Mouse (Mus musculus) MEL (cell line): ENCODE measurements around the gene Cand2. TPM values are rescaled to one million over a fixed set of nuclear protein-coding genes. Genes with fewer than 3 reads are reported as not detected.

Experiments
- DNase-seq: peaks from one replicate; pipeline ENCODE4 v3.0.0; 2011; ENCODE audit warnings: low read depth, low spot score
- H3K27ac ChIP-seq: 2 replicates; pipeline ENCODE4 v1.5.1; 2012; ENCODE audit warnings: low read depth, mild to moderate bottlenecking, control low read depth, low read length, moderate library complexity; ENCODE audit not compliant: control insufficient read depth
- H3K27me3 ChIP-seq, 2 experiments: fragments of 150-350 bp in 1 of 2; sonication (generic) in 1 of 2; 2 replicates each; pipeline ENCODE4 v1.6.1; 2012; ENCODE audit warnings: low read length in 2 of 2, mild to moderate bottlenecking in 2 of 2, improper control_type of control experiment in 1 of 2, moderate library complexity in 1 of 2; ENCODE audit not compliant: insufficient read depth in 2 of 2, control insufficient read depth in 1 of 2
- H3K36me3 ChIP-seq, 2 experiments: 2 replicates each; pipeline ENCODE4 v1.6.1; 2012 to 2014; ENCODE audit warnings: low read length in 2 of 2, improper control_type of control experiment in 1 of 2, inconsistent platforms in 1 of 2, mild to moderate bottlenecking in 1 of 2; ENCODE audit not compliant: insufficient read depth in 2 of 2, control insufficient read depth in 1 of 2
- H3K4me1 ChIP-seq, 2 experiments: fragments of 150-350 bp in 1 of 2; sonication (generic) in 1 of 2; 2 replicates each; pipeline ENCODE4 v1.6.1; 2012; ENCODE audit warnings: low read length in 2 of 2, improper control_type of control experiment in 1 of 2, mild to moderate bottlenecking in 1 of 2; ENCODE audit not compliant: insufficient read depth in 2 of 2, control insufficient read depth in 1 of 2
- H3K4me3 ChIP-seq, 2 experiments: fragments of 150-350 bp in 1 of 2; sonication (generic) in 1 of 2; 2 replicates each; pipeline ENCODE4 v1.5.1; 2012; ENCODE audit warnings: low read depth in 2 of 2, low read length in 2 of 2, mild to moderate bottlenecking in 2 of 2, moderate library complexity in 2 of 2, control low read depth in 1 of 2, improper control_type of control experiment in 1 of 2; ENCODE audit not compliant: control insufficient read depth in 1 of 2, insufficient read depth in 1 of 2
- H3K79me2 ChIP-seq: 2 replicates; pipeline ENCODE4 v1.6.1; 2012; ENCODE audit warnings: mild to moderate bottlenecking, low read length, moderate library complexity; ENCODE audit not compliant: control insufficient read depth, poor library complexity, insufficient read depth
- H3K9ac ChIP-seq: 2 replicates; pipeline ENCODE4 v1.6.1; 2012; ENCODE audit warnings: low read depth, mild to moderate bottlenecking, control low read depth, low read length, moderate library complexity; ENCODE audit not compliant: control insufficient read depth, poor library complexity, severe bottlenecking
- H3K9me3 ChIP-seq: fragments of 150-350 bp; sonication (generic); replicated peaks from 2 replicates; pipeline ENCODE4 v1.6.1; 2012; ENCODE audit warnings: mild to moderate bottlenecking, low read length, improper control_type of control experiment, moderate library complexity; ENCODE audit not compliant: insufficient read depth
- CHD2 ChIP-seq: IDR thresholded peaks from 2 replicates; pipeline ENCODE4 v1.6.1; 2011; ENCODE audit warnings: low read length, improper control_type of control experiment
- CTCF ChIP-seq, 3 experiments: IDR thresholded peaks in 2 of 3; conservative IDR thresholded peaks in 1 of 3; 2 replicates each; pipeline ENCODE4 v1.5.1; 2011 to 2012; ENCODE audit warnings: low read length in 3 of 3, low read depth in 2 of 3, mild to moderate bottlenecking in 2 of 3, improper control_type of control experiment in 1 of 3, inconsistent platforms in 1 of 3, mixed read lengths in 1 of 3, moderate library complexity in 1 of 3; ENCODE audit not compliant: control insufficient read depth in 1 of 3, insufficient read depth in 1 of 3, poor library complexity in 1 of 3, severe bottlenecking in 1 of 3
- ELF1 ChIP-seq: IDR thresholded peaks from 2 replicates; pipeline ENCODE4 v1.6.1; 2014; ENCODE audit warnings: low read depth, mild to moderate bottlenecking, inconsistent platforms, low read length, improper control_type of control experiment, moderate library complexity
- GATA1 ChIP-seq: IDR thresholded peaks from 2 replicates; pipeline ENCODE4 v1.6.1; 2011; ENCODE audit warnings: low read depth, low read length, improper control_type of control experiment
- HCFC1 ChIP-seq: IDR thresholded peaks from 2 replicates; pipeline ENCODE4 v1.6.1; 2012; ENCODE audit warnings: low read depth, mild to moderate bottlenecking, inconsistent platforms, low read length, improper control_type of control experiment, moderate library complexity
- MAX ChIP-seq: IDR thresholded peaks from 2 replicates; pipeline ENCODE4 v1.6.1; 2011; ENCODE audit warnings: low read length, improper control_type of control experiment
- MEF2A ChIP-seq: IDR thresholded peaks from 2 replicates; pipeline ENCODE4 v1.6.1; 2014; ENCODE audit warnings: low read depth, mild to moderate bottlenecking, inconsistent platforms, low read length, improper control_type of control experiment; ENCODE audit not compliant: poor library complexity, insufficient replicate concordance, severe bottlenecking; ENCODE audit errors: extremely low read depth
- MXI1 ChIP-seq: IDR thresholded peaks from 2 replicates; pipeline ENCODE4 v1.6.1; 2011; ENCODE audit warnings: mild to moderate bottlenecking, low read depth, low read length, improper control_type of control experiment
- MYB ChIP-seq: IDR thresholded peaks from 2 replicates; pipeline ENCODE4 v1.6.1; 2011; ENCODE audit warnings: mild to moderate bottlenecking, low read depth, low read length, improper control_type of control experiment
- MYC ChIP-seq: IDR thresholded peaks from 2 replicates; pipeline ENCODE4 v1.6.1; 2011; ENCODE audit warnings: low read depth, mild to moderate bottlenecking, low read length, improper control_type of control experiment, moderate library complexity
- POLR2AphosphoS2 ChIP-seq: IDR thresholded peaks from 2 replicates; pipeline ENCODE4 v1.6.1; 2011; ENCODE audit warnings: low read length, improper control_type of control experiment
- RAD21 ChIP-seq: IDR thresholded peaks from 2 replicates; pipeline ENCODE4 v1.6.1; 2011; ENCODE audit warnings: mild to moderate bottlenecking, low read depth, low read length, improper control_type of control experiment
- RCOR1 ChIP-seq: IDR thresholded peaks from 2 replicates; pipeline ENCODE4 v1.6.1; 2012; ENCODE audit warnings: low read depth, mild to moderate bottlenecking, inconsistent platforms, low read length, improper control_type of control experiment
- TBP ChIP-seq: IDR thresholded peaks from 2 replicates; pipeline ENCODE4 v1.8.0; 2011; ENCODE audit warnings: low read depth, low read length, improper control_type of control experiment
- USF1 ChIP-seq: IDR thresholded peaks from 2 replicates; pipeline ENCODE4 v1.6.1; 2014; ENCODE audit warnings: low read depth, mild to moderate bottlenecking, inconsistent platforms, low read length, improper control_type of control experiment, moderate library complexity
- USF2 ChIP-seq, 2 experiments: IDR thresholded peaks; 2 replicates each; pipeline ENCODE4 v1.6.1; 2011 to 2012; ENCODE audit warnings: improper control_type of control experiment in 2 of 2, low read length in 2 of 2, borderline replicate concordance in 1 of 2, inconsistent platforms in 1 of 2, low read depth in 1 of 2, mild to moderate bottlenecking in 1 of 2; ENCODE audit not compliant: insufficient read depth in 1 of 2
- ZC3H11A ChIP-seq: IDR thresholded peaks from 2 replicates; pipeline ENCODE4 v1.6.1; 2012; ENCODE audit warnings: low read depth, mild to moderate bottlenecking, inconsistent platforms, low read length, improper control_type of control experiment
- ZMIZ1 ChIP-seq: IDR thresholded peaks from 2 replicates; pipeline ENCODE4 v1.6.1; 2012; ENCODE audit warnings: low read depth, mild to moderate bottlenecking, inconsistent platforms, low read length, improper control_type of control experiment, moderate library complexity
- polyA plus RNA-seq, 2 experiments: library from polyadenylated mRNA; stranded (reverse) in 1 of 2; unstranded in 1 of 2; fragments of >175 nt in 1 of 2; fragments of >200 nt in 1 of 2; gene quantifications; 2 replicates each; pipeline versions ENCODE4 v1.2.1 to v1.2.4; 2012; ENCODE audit warnings: low replicate concordance in 2 of 2, low read depth in 1 of 2; ENCODE audit not compliant: insufficient read length in 2 of 2, insufficient read depth in 1 of 2, missing spikeins in 1 of 2
- total RNA-seq: library from RNA; depleted of rRNA; stranded (reverse); fragments of 300-350 nt; gene quantifications from 2 replicates; pipeline ENCODE4 v1.2.3, GENCODE M21; 2012

The Cand2 gene
- total and polyA plus RNA-seq, 3 experiments = 1.8 to 6.6 TPM; not detected in 1

DNA sequence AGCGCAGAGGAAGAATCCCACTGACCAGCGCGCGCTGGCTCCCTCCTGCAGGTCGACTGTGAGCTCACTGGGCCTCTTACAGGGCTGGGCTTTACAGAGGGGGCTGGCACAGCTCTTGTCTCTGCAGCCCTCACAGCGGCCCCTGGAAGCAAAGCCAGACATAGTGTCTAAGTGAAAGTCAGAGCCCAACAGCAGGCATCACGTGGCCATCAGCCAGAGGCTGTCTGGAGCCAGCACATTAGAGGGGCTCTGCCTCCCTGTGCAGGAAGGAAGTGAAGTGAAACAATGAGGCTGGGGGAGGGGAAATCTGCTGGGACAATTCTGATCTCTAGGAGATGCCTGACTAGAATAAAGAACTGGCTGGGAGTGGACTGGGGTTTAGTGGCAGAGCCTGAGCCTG is 10.2 kb upstream of the Cand2 start:
- no peak overlapping the region for H3K4me3 ChIP-seq
- peaks cover 15 to 39% of the 10 kb centered on the region in 2 experiments for H3K4me1 ChIP-seq
- peak overlapping the region; percentile 43; the same call in 1 of the 2 replicates for H3K9ac ChIP-seq
- no peaks in the 10 kb centered on the region for H3K27me3 ChIP-seq
- peak overlapping the region; percentile 29; the same call in 1 of the 2 replicates for H3K27ac ChIP-seq
- H3K79me2 ChIP-seq = no peaks in the 10 kb centered on the region
- DNase-seq = peak; percentile 60
- peaks cover 0 to 29% of the 10 kb centered on the region in 2 experiments; a peak in 2 of 4 replicates for H3K36me3 ChIP-seq
- peak; percentile 49; the same call in 1 of the 2 replicates for TF ChIP-seq MYC
- TF ChIP-seq USF2 (IDR thresholded peaks at IDR 0.05; ENCODE audit: borderline replicate concordance in 1 of 2, insufficient read depth in 1 of 2, low read depth in 1 of 2, low read length in 2 of 2) = peak; percentile 25 to 62; a peak in 2 of 4 replicates
- no peak for TF ChIP-seq MYB
- 0 out of 2 replicates have a peak, but pooled peaks have one; percentile 9 for TF ChIP-seq HCFC1
- no peak for TF ChIP-seq RCOR1
- TF ChIP-seq TBP = 0 out of 2 replicates have a peak, but pooled peaks have one; percentile 10
- TF ChIP-seq USF1 = peak; percentile 93
- peak; percentile 49; the same call in 1 of the 2 replicates for TF ChIP-seq MAX
- no peaks in the 10 kb centered on the region for H3K9me3 ChIP-seq

DNA sequence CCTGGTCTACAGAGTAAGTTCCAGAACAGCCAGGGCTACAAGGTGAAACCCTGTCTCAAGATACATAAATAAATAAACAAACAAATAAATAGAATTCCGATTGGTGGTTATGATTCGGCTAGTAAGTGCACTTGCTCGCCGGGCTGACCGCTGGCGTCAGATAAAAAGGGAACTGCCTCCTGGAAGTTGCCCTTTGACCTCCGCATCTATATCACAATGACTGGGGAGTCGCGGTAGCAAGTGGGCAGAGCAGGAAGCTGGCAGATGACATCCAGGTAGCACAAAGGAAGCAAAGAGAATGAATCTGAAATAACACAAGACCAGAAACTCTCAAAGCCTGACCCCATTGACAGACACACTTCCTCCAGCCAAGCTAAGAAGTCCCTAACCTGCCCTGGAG is 7.0 kb upstream of the Cand2 start:
- peaks cover 12 to 23% of the 10 kb centered on the region in 2 experiments for H3K4me1 ChIP-seq
- no peak overlapping the region for H3K9ac ChIP-seq
- no peak for TF ChIP-seq CTCF (IDR thresholded peaks at IDR 0.05 in 2 of 3, conservative IDR thresholded peaks at IDR 0.05 in 1 of 3; ENCODE audit: control insufficient read depth in 1 of 3, insufficient read depth in 1 of 3, low read depth in 2 of 3, low read length in 3 of 3, poor library complexity in 1 of 3, severe bottlenecking in 1 of 3)
- TF ChIP-seq HCFC1 = no peak
- no peak for TF ChIP-seq CHD2
- no peak for TF ChIP-seq ZMIZ1
- TF ChIP-seq POLR2AphosphoS2 = no peak
- no peak for TF ChIP-seq RAD21
- TF ChIP-seq GATA1 = no peak
- TF ChIP-seq ELF1 = no peak
- TF ChIP-seq TBP = no peak
- no peak for TF ChIP-seq ZC3H11A
- TF ChIP-seq MXI1 = no peak
- no peak for TF ChIP-seq USF2 (IDR thresholded peaks at IDR 0.05; ENCODE audit: borderline replicate concordance in 1 of 2, insufficient read depth in 1 of 2, low read depth in 1 of 2, low read length in 2 of 2)
- TF ChIP-seq MEF2A = no peak
- no peak for DNase-seq
- no peaks in the 10 kb centered on the region for H3K27me3 ChIP-seq
- no peaks in the 10 kb centered on the region for H3K9me3 ChIP-seq
- H3K79me2 ChIP-seq = no peaks in the 10 kb centered on the region
- no peak overlapping the region for H3K27ac ChIP-seq
- peaks cover 0 to 19% of the 10 kb centered on the region in 2 experiments; a peak in 2 of 4 replicates for H3K36me3 ChIP-seq
- no peak overlapping the region for H3K4me3 ChIP-seq
